Comparison of ENCODE assay signal across 8 mouse cellular contexts in genomic region chr5:66602287-66602820, GRCm38 (mm10). TPM values are rescaled to one million over a fixed set of nuclear protein-coding genes. Genes with fewer than 3 reads are reported as not detected.
DNase-seq lines count a peak whose midpoint lies in the region; ATAC-seq lines count a peak whose summit lies in the region.

No protein-coding gene starts in this region.

- H3K27ac ChIP-seq in intestine, embryonic 15.5 days: no peak overlapping the region
- H3K27ac ChIP-seq in intestine, embryonic 16.5 days (ENCODE audit: low read length): no peak overlapping the region
- no peak overlapping the region; the same call in 1 of the 2 replicates for H3K27ac ChIP-seq in stomach, embryonic 16.5 days (ENCODE audit: low read length)

- no peak overlapping the region for H3K4me3 ChIP-seq in intestine, embryonic 15.5 days (replicated peaks)
- no peak overlapping the region for H3K4me3 ChIP-seq in intestine, embryonic 16.5 days (ENCODE audit: low read length)
- no peak overlapping the region for H3K4me3 ChIP-seq in stomach, embryonic 16.5 days (replicated peaks; ENCODE audit: low read length)

- no peaks in the 10 kb centered on the region for H3K36me3 ChIP-seq in intestine, embryonic 15.5 days
- no peaks in the 10 kb centered on the region for H3K36me3 ChIP-seq in intestine, embryonic 16.5 days (ENCODE audit: control insufficient read depth, insufficient read depth, low read length)
- H3K36me3 ChIP-seq in stomach, embryonic 16.5 days (ENCODE audit: control insufficient read depth, insufficient read depth, low read length): no peaks in the 10 kb centered on the region

- ATAC-seq in CD4-positive, CD25-positive, alpha-beta regulatory T cell, adult 4 months: no peak
- ATAC-seq in intestine, embryonic 15.5 days: peak; percentile 37; the same call in 1 of the 2 replicates
- ATAC-seq in intestine, embryonic 16.5 days: no peak
- no peak for ATAC-seq in stomach, embryonic 16.5 days (ENCODE audit: insufficient read depth, low FRiP score)

- H3K4me1 ChIP-seq in intestine, embryonic 15.5 days (replicated peaks): 0 out of 2 replicates have a peak, but pooled peaks cover 14% of the 10 kb centered on the region
- peaks cover 6% of the 10 kb centered on the region for H3K4me1 ChIP-seq in intestine, embryonic 16.5 days (ENCODE audit: control insufficient read depth, insufficient read depth, low read length)
- 0 out of 2 replicates have a peak, but pooled peaks cover 12% of the 10 kb centered on the region for H3K4me1 ChIP-seq in stomach, embryonic 16.5 days (ENCODE audit: control insufficient read depth, insufficient read depth, low read length)

- H3K9me3 ChIP-seq in intestine, embryonic 15.5 days: no peaks in the 10 kb centered on the region
- H3K9me3 ChIP-seq in intestine, embryonic 16.5 days (ENCODE audit: control insufficient read depth, low read length): no peaks in the 10 kb centered on the region
- H3K9me3 ChIP-seq in stomach, embryonic 16.5 days (replicated peaks; ENCODE audit: control insufficient read depth, low read length): no peaks in the 10 kb centered on the region

- no peak overlapping the region for H3K4me2 ChIP-seq in intestine, embryonic 15.5 days (replicated peaks)
- H3K4me2 ChIP-seq in intestine, embryonic 16.5 days (ENCODE audit: low read depth, low read length): no peak overlapping the region
- H3K4me2 ChIP-seq in stomach, embryonic 16.5 days (ENCODE audit: low read depth, low read length): peak overlapping the region; percentile 2; the same call in 1 of the 2 replicates

- no peak overlapping the region for H3K9ac ChIP-seq in intestine, embryonic 15.5 days
- no peak overlapping the region for H3K9ac ChIP-seq in intestine, embryonic 16.5 days (ENCODE audit: low read depth, low read length)
- no peak overlapping the region for H3K9ac ChIP-seq in stomach, embryonic 16.5 days (ENCODE audit: low read length)

- 38% methylated on average over 9 of the region's 9 CpGs for WGBS in intestine, embryonic 15.5 days
- WGBS in intestine, embryonic 16.5 days: 32% methylated on average over 9 of the region's 9 CpGs
- WGBS in stomach, embryonic 16.5 days: 34% methylated on average over 9 of the region's 9 CpGs

- no peaks in the 10 kb centered on the region for H3K27me3 ChIP-seq in intestine, embryonic 15.5 days (replicated peaks)
- no peaks in the 10 kb centered on the region for H3K27me3 ChIP-seq in intestine, embryonic 16.5 days (replicated peaks; ENCODE audit: control insufficient read depth, insufficient read depth, low read length)
- no peaks in the 10 kb centered on the region for H3K27me3 ChIP-seq in stomach, embryonic 16.5 days (ENCODE audit: control insufficient read depth, insufficient read depth, low read length)

- DNase-seq in CD4-positive, CD25-positive, alpha-beta regulatory T cell, adult 2 months (ENCODE audit: low read depth, low spot score): peak; percentile 18
- DNase-seq in thymus, postnatal 25 days: peak; percentile 8
- no peak for DNase-seq in thymus, adult 18-20 months
- no peak for DNase-seq in Muller cell, postnatal 12 days (ENCODE audit: inconsistent ontology term)

RNA-seq across cellular contexts. Expression of gene Apbb2, which starts 16.2 kb away (rescaled TPM):
- 1 to 10 TPM in 1 of 2 experiments, under 1 TPM in 1; 0.93 to 6.7 TPM for polyA plus RNA-seq in CD4-positive, CD25-positive, alpha-beta regulatory T cell, adult 4 months (2017; shearing (Covaris generic))
- 32.0 and 35.4 TPM in 2 replicates for polyA plus RNA-seq in intestine, embryonic 15.5 days (2015; fragmentation: Nextera tagmentation; extraction: Ambion mirVana)
- polyA plus RNA-seq in intestine, embryonic 16.5 days (2015; fragmentation: Nextera tagmentation; extraction: Ambion mirVana): 31.2 and 32.8 TPM in 2 replicates
- 33.7 and 33.9 TPM in 2 replicates for polyA plus RNA-seq in stomach, embryonic 16.5 days (2015; fragmentation: Nextera tagmentation; extraction: Ambion mirVana)

Comparison
In these comparisons a context has a peak if more than half of its experiments do, and no peak if none do; other contexts are left out.
1. DNase-seq: peak in CD4-positive, CD25-positive, alpha-beta regulatory T cell, adult 2 months (single experiment) and thymus, postnatal 25 days (single experiment); none in thymus, adult 18-20 months (0 of 2) and Muller cell, postnatal 12 days (single experiment).